Mouse (Mus musculus): ENCODE results near the gene Olfr1097. TPM values are rescaled to one million over a fixed set of nuclear protein-coding genes. Genes with fewer than 3 reads are reported as not detected.

Olfr1097 gene
- polyA plus RNA-seq (2016; fragmentation: Nextera tagmentation; extraction: Ambion mirVana) = not detected in 2 replicates

GRCm38 (mm10) chr2:86892116-86892515 lies at the start of gene Olfr1097:
Gene Olfr1097 (minus strand): TSS chr2:86892216.
- Histone ChIP-seq H3K27me3 (ENCODE audit: insufficient read depth, poor library complexity, severe bottlenecking) (no peaks in the 10 kb centered on the region), H3K4me1 (replicated peaks) (no peaks in the 10 kb centered on the region), H3K27ac (no peak within 1 kb of the TSS), H3K4me3 (no peak within 1 kb of the TSS), H3K9me3 (no peaks in the 10 kb centered on the region), H3K36me3 (no peaks in the 10 kb centered on the region)
- no peak for DNase-seq (ENCODE audit: low spot score)
- 97% methylated on average over 1 of the region's 1 CpGs for WGBS

DNA sequence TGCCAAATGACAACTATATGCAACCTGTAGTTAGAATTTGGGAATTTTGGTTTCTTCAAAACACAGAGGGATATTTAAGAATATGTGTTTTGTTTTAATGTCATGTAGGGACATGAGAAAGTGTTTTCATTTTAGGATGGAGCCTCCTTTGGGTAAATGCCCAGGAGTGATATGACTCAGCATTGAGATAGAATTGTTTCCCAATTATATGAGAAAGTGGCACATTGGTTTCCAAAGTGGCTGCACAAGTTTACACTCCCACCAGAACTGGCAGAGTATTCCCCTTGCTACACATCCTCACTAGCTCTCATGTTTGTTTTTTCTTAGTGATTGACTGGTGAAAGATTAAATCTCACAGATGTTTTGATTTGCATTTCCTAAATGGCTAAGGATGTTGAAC lies 34.5 kb upstream of the Olfr1097 start:
- Histone ChIP-seq H3K4me1 (replicated peaks) (no peaks in the 10 kb centered on the region), H3K27ac (no peak overlapping the region), H3K4me3 (no peak overlapping the region), H3K36me3 (no peaks in the 10 kb centered on the region), H3K27me3 (ENCODE audit: insufficient read depth, poor library complexity, severe bottlenecking) (no peaks in the 10 kb centered on the region), H3K9me3 (no peaks in the 10 kb centered on the region)
- DNase-seq (ENCODE audit: low spot score) = no peak

GRCm38 (mm10) chr2:86924445-86924844 lies 32.4 kb upstream of the Olfr1097 start, which contains the start of gene Olfr1098:
Gene Olfr1098 (minus strand): TSS chr2:86924545.
- no peak for DNase-seq (ENCODE audit: low spot score)
- no peak within 1 kb of the TSS for H3K27ac ChIP-seq
- H3K4me1 ChIP-seq (replicated peaks) = no peaks in the 10 kb centered on the region
- 96% methylated on average over 1 of the region's 1 CpGs for WGBS
- no peaks in the 10 kb centered on the region for H3K9me3 ChIP-seq
- no peaks in the 10 kb centered on the region for H3K27me3 ChIP-seq (ENCODE audit: insufficient read depth, poor library complexity, severe bottlenecking)
- no peaks in the 10 kb centered on the region for H3K36me3 ChIP-seq
- H3K4me3 ChIP-seq = no peak within 1 kb of the TSS

DNA sequence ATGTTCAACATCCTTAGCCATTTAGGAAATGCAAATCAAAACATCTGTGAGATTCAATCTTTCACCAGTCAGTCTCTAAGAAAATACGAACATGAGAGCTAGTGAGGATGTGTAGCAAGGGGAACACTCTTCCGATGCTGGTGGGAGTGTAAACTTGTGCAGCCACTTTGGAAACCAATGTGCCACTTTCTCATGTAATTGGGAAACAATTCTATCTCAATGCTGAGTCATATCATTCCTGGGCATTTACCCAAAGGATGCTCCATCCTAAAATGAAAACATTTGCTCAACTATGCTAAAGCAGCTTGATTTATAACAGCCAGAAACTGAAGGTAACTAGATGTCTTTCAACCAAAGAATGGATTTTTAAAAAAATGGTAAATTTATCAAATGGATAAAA lies 13.6 kb upstream of the Olfr1097 start:
- 87% methylated on average over 2 of the region's 2 CpGs for WGBS
- H3K9me3 ChIP-seq = no peaks in the 10 kb centered on the region
- no peak overlapping the region for H3K4me3 ChIP-seq
- H3K4me1 ChIP-seq (replicated peaks) = no peaks in the 10 kb centered on the region
- H3K36me3 ChIP-seq = no peaks in the 10 kb centered on the region
- H3K27ac ChIP-seq = no peak overlapping the region
- no peak for DNase-seq (ENCODE audit: low spot score)
- H3K27me3 ChIP-seq (ENCODE audit: insufficient read depth, poor library complexity, severe bottlenecking) = no peaks in the 10 kb centered on the region

- H3K27ac ChIP-seq = no peak within 1 kb of the TSS
Observed at GRCm38 (mm10) chr2:86874702-86875101, 17.3 kb downstream of the Olfr1097 start, which contains the start of gene Gm13723. Gene Gm13723 (minus strand): TSS chr2:86874802.

DNA sequence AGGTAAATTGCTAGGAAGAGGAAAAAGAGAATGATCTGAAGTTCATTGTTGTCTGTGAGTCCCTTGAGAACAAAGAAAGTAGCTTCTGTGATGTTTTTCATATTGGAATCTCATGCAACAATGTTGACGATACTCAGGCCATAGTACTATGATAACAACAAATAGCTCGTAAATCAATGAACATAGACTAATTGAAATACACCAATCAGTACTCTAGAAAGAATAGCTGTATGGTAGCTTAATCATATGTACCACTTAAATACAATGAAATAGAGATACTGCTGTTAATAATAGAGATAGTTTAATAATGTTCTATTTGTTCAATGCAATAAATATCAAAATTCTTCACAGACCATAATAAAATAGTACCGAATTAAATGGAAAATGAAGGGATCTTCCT lies 40.4 kb downstream of the Olfr1097 start, which contains the start of gene Olfr1095:
Gene Olfr1095 (minus strand): TSS at position 101 of the 400 bp plus-strand sequence.
- no peak for DNase-seq (ENCODE audit: low spot score)
- Histone ChIP-seq H3K27ac (no peak within 1 kb of the TSS), H3K9me3 (no peaks in the 10 kb centered on the region), H3K4me3 (no peak within 1 kb of the TSS), H3K36me3 (no peaks in the 10 kb centered on the region), H3K4me1 (replicated peaks) (no peaks in the 10 kb centered on the region), H3K27me3 (ENCODE audit: insufficient read depth, poor library complexity, severe bottlenecking) (no peaks in the 10 kb centered on the region)
- 87% methylated on average over 3 of the region's 3 CpGs for WGBS

More at GRCm38 (mm10) chr2:86874702-86875101, 17.3 kb downstream of the Olfr1097 start, which contains the start of gene Gm13723:
- H3K27me3 ChIP-seq (ENCODE audit: insufficient read depth, poor library complexity, severe bottlenecking) = no peaks in the 10 kb centered on the region
- no peak within 1 kb of the TSS for H3K4me3 ChIP-seq
- no peaks in the 10 kb centered on the region for H3K9me3 ChIP-seq
- no peak for DNase-seq (ENCODE audit: low spot score)
- H3K36me3 ChIP-seq = no peaks in the 10 kb centered on the region
- 85% methylated on average over 1 of the region's 1 CpGs for WGBS
- no peaks in the 10 kb centered on the region for H3K4me1 ChIP-seq (replicated peaks)

Other genes starting within 250 kb of the Olfr1097 start
- gene Olfr1085, start 230.2 kb downstream of the Olfr1097 start, polyA plus RNA-seq (2016; fragmentation: Nextera tagmentation; extraction: Ambion mirVana) = not detected in 2 replicates
- gene Olfr1086, start 212.1 kb downstream of the Olfr1097 start, polyA plus RNA-seq (2016; fragmentation: Nextera tagmentation; extraction: Ambion mirVana) = not detected in 2 replicates
- gene Olfr1087, start 193.8 kb downstream of the Olfr1097 start, polyA plus RNA-seq (2016; fragmentation: Nextera tagmentation; extraction: Ambion mirVana) = not detected in 2 replicates
- not detected in 2 replicates for gene Olfr1089, start 158.5 kb downstream of the Olfr1097 start, polyA plus RNA-seq (2016; fragmentation: Nextera tagmentation; extraction: Ambion mirVana)
- not detected in 2 replicates for gene Olfr1090, start 133.2 kb downstream of the Olfr1097 start, polyA plus RNA-seq (2016; fragmentation: Nextera tagmentation; extraction: Ambion mirVana)
- not detected in 2 replicates for gene Olfr1093, start 109.7 kb downstream of the Olfr1097 start, polyA plus RNA-seq (2016; fragmentation: Nextera tagmentation; extraction: Ambion mirVana)
- gene Olfr141, start 82.2 kb downstream of the Olfr1097 start, polyA plus RNA-seq (2016; fragmentation: Nextera tagmentation; extraction: Ambion mirVana) = not detected in 2 replicates
- not detected in 2 replicates for gene Olfr1094, start 67.6 kb downstream of the Olfr1097 start, polyA plus RNA-seq (2016; fragmentation: Nextera tagmentation; extraction: Ambion mirVana)
- gene Olfr1095, start 40.5 kb downstream of the Olfr1097 start, polyA plus RNA-seq (2016; fragmentation: Nextera tagmentation; extraction: Ambion mirVana) = not detected in 2 replicates
- not detected in 2 replicates for gene Gm13723, start 17.4 kb downstream of the Olfr1097 start, polyA plus RNA-seq (2016; fragmentation: Nextera tagmentation; extraction: Ambion mirVana)
- gene Olfr1098, start 32.3 kb upstream of the Olfr1097 start, polyA plus RNA-seq (2016; fragmentation: Nextera tagmentation; extraction: Ambion mirVana) = not detected in 2 replicates
- gene Olfr1099, start 68.5 kb upstream of the Olfr1097 start, polyA plus RNA-seq (2016; fragmentation: Nextera tagmentation; extraction: Ambion mirVana) = not detected in 2 replicates
- gene Olfr1100, start 87.7 kb upstream of the Olfr1097 start, polyA plus RNA-seq (2016; fragmentation: Nextera tagmentation; extraction: Ambion mirVana) = not detected in 2 replicates
- not detected in 2 replicates for gene Olfr1101, start 99.0 kb upstream of the Olfr1097 start, polyA plus RNA-seq (2016; fragmentation: Nextera tagmentation; extraction: Ambion mirVana)
- gene Olfr1102, start 106.2 kb upstream of the Olfr1097 start, polyA plus RNA-seq (2016; fragmentation: Nextera tagmentation; extraction: Ambion mirVana) = not detected in 2 replicates
- gene Olfr1104, start 134.9 kb upstream of the Olfr1097 start, polyA plus RNA-seq (2016; fragmentation: Nextera tagmentation; extraction: Ambion mirVana) = not detected in 2 replicates
- not detected in 2 replicates for gene Olfr1105, start 144.3 kb upstream of the Olfr1097 start, polyA plus RNA-seq (2016; fragmentation: Nextera tagmentation; extraction: Ambion mirVana)
- gene Olfr1106, start 160.1 kb upstream of the Olfr1097 start, polyA plus RNA-seq (2016; fragmentation: Nextera tagmentation; extraction: Ambion mirVana) = not detected in 2 replicates
- not detected in 2 replicates for gene Olfr1107, start 183.6 kb upstream of the Olfr1097 start, polyA plus RNA-seq (2016; fragmentation: Nextera tagmentation; extraction: Ambion mirVana)
- gene Olfr1109, start 203.8 kb upstream of the Olfr1097 start, polyA plus RNA-seq (2016; fragmentation: Nextera tagmentation; extraction: Ambion mirVana) = not detected in 2 replicates
- gene Olfr259, start 222.4 kb upstream of the Olfr1097 start, polyA plus RNA-seq (2016; fragmentation: Nextera tagmentation; extraction: Ambion mirVana) = not detected in 2 replicates
- not detected in 2 replicates for gene Olfr1110, start 248.1 kb upstream of the Olfr1097 start, polyA plus RNA-seq (2016; fragmentation: Nextera tagmentation; extraction: Ambion mirVana)

Measured in hindbrain, embryonic 10.5 days (tissue).